Mouse (Mus musculus) cerebellum, adult 2 months (tissue): Measurements from ENCODE around the gene Ndufb10.

ENCODE experiments used
- CTCF ChIP-seq: fragments of 200-500 bp; IDR thresholded peaks from 2 replicates; pipeline ENCODE4 v1.5.1; 2011; ENCODE audit warnings: low read depth, mild to moderate bottlenecking, control low read depth, low read length, moderate library complexity, borderline replicate concordance; ENCODE audit not compliant: insufficient read depth
- POLR2A ChIP-seq: fragments of 200-500 bp; IDR thresholded peaks from 2 replicates; pipeline ENCODE4 v1.6.1; 2011; ENCODE audit warnings: low read length, control low read depth, borderline replicate concordance; ENCODE audit not compliant: insufficient read depth

- TF ChIP-seq CTCF, result no peak
- TF ChIP-seq POLR2A, result no peak
Measured at GRCm38 (mm10) chr17:24746986-24747385, 22.7 kb upstream of the Ndufb10 start.
